ENCODE assay signal across 19 mouse cellular contexts in the genomic region with DNA sequence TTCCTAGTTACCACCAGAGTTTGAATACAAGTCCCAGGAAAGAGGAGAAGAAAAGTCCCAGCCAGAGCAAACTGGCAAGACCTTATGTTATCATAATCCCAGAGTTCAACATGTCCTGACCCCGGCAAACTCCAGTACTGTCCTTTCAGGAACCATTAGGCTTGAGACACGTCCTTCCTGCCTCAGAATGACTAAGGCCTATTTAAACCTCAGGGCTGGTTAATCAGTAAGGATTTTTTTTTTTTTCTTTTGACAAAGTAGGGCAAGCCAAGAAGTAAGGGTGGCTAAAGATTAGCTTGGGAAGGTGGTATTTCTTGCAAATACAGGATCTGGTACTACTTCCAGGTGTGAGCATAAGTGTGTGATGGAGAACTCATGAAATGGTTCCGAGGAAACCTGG. TPM values are rescaled to one million over a fixed set of nuclear protein-coding genes. Genes with fewer than 3 reads are reported as not detected.
DNase-seq lines count a peak whose midpoint lies in the region; ATAC-seq and TF ChIP-seq lines count a peak whose summit lies in the region.
"Had no signal": no experiment of that assay in that cellular context is flagged by ENCODE, and none has a peak within 500 bp of the region (broad histone marks: within the 10 kb centered on the region; RNA-seq: fewer than 3 reads in every experiment).

No protein-coding gene starts in this region.

- no peak overlapping the region for H3K4me3 ChIP-seq in liver, postnatal 0 days (ENCODE audit: low read depth, low read length)
- no peak overlapping the region for H3K4me3 ChIP-seq in liver, embryonic 12.5 days
- H3K4me3 ChIP-seq in macrophage (ENCODE audit: inconsistent target) = no peak overlapping the region
- H3K4me3 ChIP-seq: hindbrain, embryonic 10.5 days; liver, embryonic 13.5 days had no signal

- TF ChIP-seq EP300 in liver, postnatal 0 days (IDR thresholded peaks at IDR 0.05; ENCODE audit: low read depth) = no peak

- ATAC-seq in liver, postnatal 0 days = peak; percentile 78
- ATAC-seq in liver, embryonic 12.5 days = no peak
- ATAC-seq: forebrain, embryonic 16.5 days had no signal

- H3K4me1 ChIP-seq in liver, postnatal 0 days (ENCODE audit: insufficient read depth) = peaks cover 10% of the 10 kb centered on the region
- no peaks in the 10 kb centered on the region for H3K4me1 ChIP-seq in liver, embryonic 12.5 days
- H3K4me1 ChIP-seq: hindbrain, embryonic 10.5 days; liver, embryonic 13.5 days had no signal

- no peak overlapping the region for H3K9ac ChIP-seq in liver, postnatal 0 days (replicated peaks)
- no peak overlapping the region for H3K9ac ChIP-seq in liver, embryonic 12.5 days
- H3K9ac ChIP-seq: liver, embryonic 13.5 days had no signal

- H3K27ac ChIP-seq in liver, postnatal 0 days (ENCODE audit: low read depth) = peak overlapping the region; percentile 34; the same call in 1 of the 2 replicates
- no peak overlapping the region for H3K27ac ChIP-seq in liver, embryonic 12.5 days
- H3K27ac ChIP-seq in macrophage = peak overlapping the region; percentile 70; the same call in 1 of the 2 replicates
- H3K27ac ChIP-seq: hindbrain, embryonic 10.5 days; liver, embryonic 13.5 days had no signal

- no peak for TF ChIP-seq CTCF in liver, postnatal 0 days (IDR thresholded peaks at IDR 0.05; ENCODE audit: low read depth)

- H3K4me2 ChIP-seq in liver, postnatal 0 days (ENCODE audit: low read depth, low read length) = no peak overlapping the region
- H3K4me2 ChIP-seq in liver, embryonic 12.5 days = no peak overlapping the region
- H3K4me2 ChIP-seq: liver, embryonic 13.5 days; midbrain, embryonic 11.5 days had no signal

- H3K27me3 ChIP-seq in liver, postnatal 0 days (ENCODE audit: insufficient read depth, low read length) = no peaks in the 10 kb centered on the region
- H3K27me3 ChIP-seq in liver, embryonic 12.5 days (replicated peaks) = no peaks in the 10 kb centered on the region
- H3K27me3 ChIP-seq: liver, embryonic 13.5 days had no signal

- H3K9me3 ChIP-seq in liver, postnatal 0 days (ENCODE audit: low read length) = no peaks in the 10 kb centered on the region
- H3K9me3 ChIP-seq in liver, embryonic 12.5 days (replicated peaks) = no peaks in the 10 kb centered on the region
- H3K9me3 ChIP-seq: hindbrain, embryonic 10.5 days; liver, embryonic 13.5 days had no signal

- no peak for DNase-seq in liver, postnatal 0 days
- DNase-seq in kidney, adult 8-10 months = peak; percentile 63 to 82
- no peak for DNase-seq in lung, postnatal 36 days
- DNase-seq in retina, postnatal 1 day = no peak
- DNase-seq in cerebellum, adult 9-10 months = no peak
- DNase-seq: adrenal gland, postnatal 14 days; cerebellum, adult 9-11 months; gastrocnemius, postnatal 36 days; liver, embryonic 13.5 days; lung, postnatal 10 days had no signal

- peaks cover 2% of the 10 kb centered on the region; the same call in 1 of the 2 replicates for H3K79me2 ChIP-seq in macrophage (ENCODE audit: inconsistent target)

- peaks cover 6% of the 10 kb centered on the region for H3K36me3 ChIP-seq in liver, postnatal 0 days (replicated peaks; ENCODE audit: insufficient read depth, low read length)
- no peaks in the 10 kb centered on the region for H3K36me3 ChIP-seq in liver, embryonic 12.5 days
- H3K36me3 ChIP-seq in macrophage (ENCODE audit: inconsistent target) = peaks cover 18% of the 10 kb centered on the region; the same call in 1 of the 2 replicates
- H3K36me3 ChIP-seq: hindbrain, embryonic 10.5 days had no signal

- WGBS in liver, postnatal 0 days (ENCODE audit: insufficient replicate concordance) = 46% methylated on average over 3 of the region's 3 CpGs
- 41% methylated on average over 3 of the region's 3 CpGs for WGBS in liver, embryonic 12.5 days (ENCODE audit: insufficient replicate concordance)
- WGBS in macrophage (ENCODE audit: missing documents) = 48% methylated on average over 3 of the region's 3 CpGs

RNA-seq across cellular contexts. Expression of gene 9130230L23Rik, which starts 9.9 kb away (rescaled TPM):
- 0.20 TPM in 1 of 2 replicates, not detected in the other for polyA plus RNA-seq in liver, postnatal 0 days (2015; fragmentation: Nextera tagmentation; extraction: Ambion mirVana)
- 0.18 TPM in 1 of 2 replicates, not detected in the other for polyA plus RNA-seq in liver, embryonic 12.5 days (2016; fragmentation: Nextera tagmentation; extraction: Ambion mirVana)
- 100 to 1,000 TPM in 1 of 26 experiments, 10 to 100 TPM in 12, 1 to 10 TPM in 13; 1.6 to 104 (median 10.2) TPM for total RNA-seq in macrophage (2018; cell fraction: chromatin; rRNA removed)
- under 1 TPM in 24 of 26 experiments, not detected in 2; 0.07 to 0.93 (median 0.25) TPM for total RNA-seq in macrophage (2018; cell fraction: cytosol; rRNA removed)
- total RNA-seq in macrophage (2018; cell fraction: nucleus; rRNA removed) = 100 to 1,000 TPM in 1 of 26 experiments, 10 to 100 TPM in 12, 1 to 10 TPM in 13; 2.3 to 126 (median 10.8) TPM
- polyA plus RNA-seq in macrophage (2018) = 0.35 TPM in 1 of 3 replicates, not detected in the others
- total RNA-seq: gastrocnemius, postnatal 36 days; layer of hippocampus, postnatal 10 days; left cerebral cortex, postnatal 25 days; MEL had no signal
- polyA plus RNA-seq: forebrain, embryonic 16.5 days; liver, embryonic 13.5 days; midbrain, embryonic 11.5 days; neural tube, embryonic 14.5 days had no signal

Comparison
In these comparisons a context has a peak if more than half of its experiments do, and no peak if none do; other contexts are left out.
1. DNase-seq: peak in kidney, adult 8-10 months (2 of 2); none in liver, postnatal 0 days (single experiment), lung, postnatal 36 days (single experiment), retina, postnatal 1 day (single experiment) and cerebellum, adult 9-10 months (single experiment).